Mouse (Mus musculus) right cerebral cortex, postnatal 14 days (tissue): ENCODE data around the gene Mrs2.
A peak's percentile ranks its signal among the peaks of the same experiment; 100 is the strongest.
"Not testable (repeated sequence)": the region's sequence is repeated elsewhere in the genome, so short reads cannot be mapped to it uniquely, and the experiment has no call there.

Experiments used
- DNase-seq: peaks from one replicate; pipeline ENCODE4 v3.0.0; 2022

The Mrs2 gene

GRCm38 (mm10) chr13:24976384-24976783 is 43.8 kb downstream of the Mrs2 start:
- DNase-seq, result no peak

GRCm38 (mm10) chr13:24971776-24972175 is 48.4 kb downstream of the Mrs2 start:
- not testable (repeated sequence) for DNase-seq

- no peak for DNase-seq
These were observed 54.4 kb downstream of the Mrs2 start for GRCm38 (mm10) chr13:24965846-24966201.

- no peak for DNase-seq
These were observed 54.9 kb downstream of the Mrs2 start for GRCm38 (mm10) chr13:24965130-24965845.

GRCm38 (mm10) chr13:24962119-24962518 is 58.1 kb downstream of the Mrs2 start:
- DNase-seq, result no peak

- DNase-seq, result no peak
These were observed 60.1 kb downstream of the Mrs2 start for GRCm38 (mm10) chr13:24960084-24960483.

- no peak for DNase-seq
These were observed 61.5 kb downstream of the Mrs2 start for GRCm38 (mm10) chr13:24958671-24959070.

- no peak for DNase-seq
These were observed 64.7 kb downstream of the Mrs2 start for GRCm38 (mm10) chr13:24955500-24955899.

- DNase-seq, result no peak
These were observed 65.1 kb downstream of the Mrs2 start for GRCm38 (mm10) chr13:24955091-24955490.

- DNase-seq, result no peak
These were observed 67.5 kb downstream of the Mrs2 start for GRCm38 (mm10) chr13:24952659-24953058.

- DNase-seq, result no peak
These were observed 71.3 kb downstream of the Mrs2 start for GRCm38 (mm10) chr13:24948870-24949269.

GRCm38 (mm10) chr13:24947158-24947557 is 73.0 kb downstream of the Mrs2 start:
- DNase-seq, result no peak

- no peak for DNase-seq
These were observed 74.6 kb downstream of the Mrs2 start for GRCm38 (mm10) chr13:24945567-24945966.

GRCm38 (mm10) chr13:24943303-24943702 is 76.9 kb downstream of the Mrs2 start:
- DNase-seq, result no peak

- DNase-seq, result peak; percentile 23
These were observed 77.5 kb downstream of the Mrs2 start, which contains the start of gene Gpld1 for GRCm38 (mm10) chr13:24942512-24943282. TSS of gene Gpld1 (plus strand) at chr13:24943152.

GRCm38 (mm10) chr13:24939472-24939871 is 80.7 kb downstream of the Mrs2 start:
- no peak for DNase-seq

- peak; percentile 83 for DNase-seq
These were observed 81.5 kb downstream of the Mrs2 start for GRCm38 (mm10) chr13:24938683-24939082.

- no peak for DNase-seq
These were observed 82.4 kb downstream of the Mrs2 start for GRCm38 (mm10) chr13:24937839-24938166.
